Mouse (Mus musculus): ENCODE data around the gene Oasl2.

DNA sequence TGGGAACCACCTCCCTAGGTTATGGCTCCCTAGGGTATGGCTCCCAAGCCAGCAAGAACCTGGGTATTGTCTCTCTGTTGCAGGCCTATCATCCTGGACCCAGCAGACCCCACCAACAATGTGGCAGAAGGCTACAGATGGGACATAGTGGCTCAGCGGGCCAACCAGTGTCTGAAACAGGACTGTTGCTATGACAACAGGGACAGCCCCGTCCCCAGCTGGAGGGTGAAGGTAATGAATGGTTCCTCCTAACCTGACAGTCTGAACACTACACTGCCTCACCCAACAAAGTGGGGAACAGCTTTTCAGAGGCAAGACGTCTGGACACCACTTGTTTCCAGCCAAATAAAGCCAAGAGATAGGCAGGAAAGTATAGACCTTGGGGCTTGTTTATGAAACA, 39.1 kb downstream of the Oasl2 start:
- TF ChIP-seq CTCF (IDR thresholded peaks at IDR 0.05; ENCODE audit: borderline replicate concordance, insufficient read depth, low read depth, low read length) (no peak), POLR2A (IDR thresholded peaks at IDR 0.05; ENCODE audit: borderline replicate concordance, insufficient read depth, low read length) (no peak)
